Mouse (Mus musculus): Measurements from ENCODE around the gene Psmd14. TPM values are rescaled to one million over a fixed set of nuclear protein-coding genes. Genes with fewer than 3 reads are reported as not detected.

Gene Psmd14
- total RNA-seq, 4 experiments from 2014 or later = 60.7 to 69.0 (median 62.4) TPM

- DNase-seq (ENCODE audit: low spot score in 2 of 2) = no peak
Observed at GRCm38 (mm10) chr2:61811507-61812421, 100.3 kb downstream of the Psmd14 start.

GRCm38 (mm10) chr2:61812536-61812935, 101.0 kb downstream of the Psmd14 start:
- no peak for DNase-seq (ENCODE audit: low spot score in 2 of 2)

- DNase-seq (ENCODE audit: low spot score in 2 of 2) = no peak
Observed at GRCm38 (mm10) chr2:61813106-61813505, 101.6 kb downstream of the Psmd14 start.

- DNase-seq (ENCODE audit: low spot score in 2 of 2) = no peak
Observed at GRCm38 (mm10) chr2:61813521-61813920, 102.0 kb downstream of the Psmd14 start.

GRCm38 (mm10) chr2:61814548-61815473, 103.3 kb downstream of the Psmd14 start:
- DNase-seq (ENCODE audit: low spot score in 2 of 2) = no peak

- DNase-seq (ENCODE audit: low spot score in 2 of 2) = no peak
Observed at GRCm38 (mm10) chr2:61815583-61816313, 104.3 kb downstream of the Psmd14 start.

GRCm38 (mm10) chr2:61818197-61818596, 106.7 kb downstream of the Psmd14 start:
- DNase-seq (ENCODE audit: low spot score in 2 of 2) = no peak

- no peak for DNase-seq (ENCODE audit: low spot score in 2 of 2)
Observed at GRCm38 (mm10) chr2:61820203-61820602, 108.7 kb downstream of the Psmd14 start.

- no peak for DNase-seq (ENCODE audit: low spot score in 2 of 2)
Observed at GRCm38 (mm10) chr2:61823426-61824140, 112.1 kb downstream of the Psmd14 start.

GRCm38 (mm10) chr2:61837243-61837806, 125.8 kb downstream of the Psmd14 start:
- no peak for DNase-seq (ENCODE audit: low spot score in 2 of 2)

Small RNA genes lying within 50 kb of the gene (microRNA-seq; reads per million reads assigned to microRNA genes)
- not detected for gene Gm22403

Other genes with a start within 250 kb of the Psmd14 start
- gene Tank, start 133.1 kb upstream of the Psmd14 start, total RNA-seq (2022) = 10 to 100 TPM; 14.3 to 20.7 (median 17.4) TPM
- gene Tbr1, start 91.2 kb downstream of the Psmd14 start, total RNA-seq (2022) = not detected

All from gastrocnemius, adult 8-10 months (tissue).